Mouse (Mus musculus) cortical plate, adult 2 months (tissue): ENCODE data around the gene Arrdc5.

Experiments used
- CTCF ChIP-seq: fragments of 200-500 bp; IDR thresholded peaks from 2 replicates; pipeline ENCODE4 v1.5.1; 2011; ENCODE audit warnings: mild to moderate bottlenecking, control low read depth, low read length; ENCODE audit not compliant: insufficient read depth; ENCODE audit errors: extremely low read depth
- POLR2A ChIP-seq: fragments of 200-500 bp; IDR thresholded peaks from 2 replicates; pipeline ENCODE4 v1.6.1; 2011; ENCODE audit warnings: mild to moderate bottlenecking, low read length, control low read depth; ENCODE audit not compliant: insufficient read depth; ENCODE audit errors: extremely low read depth

GRCm38 (mm10) chr17:56325450-56326152 lies 25.5 kb upstream of the Arrdc5 start, which contains the start of gene Kdm4b:
- TF ChIP-seq POLR2A (peak; percentile 86), CTCF (no peak)
